Comparison of ENCODE assay signal across 31 mouse cellular contexts in the genomic region with DNA sequence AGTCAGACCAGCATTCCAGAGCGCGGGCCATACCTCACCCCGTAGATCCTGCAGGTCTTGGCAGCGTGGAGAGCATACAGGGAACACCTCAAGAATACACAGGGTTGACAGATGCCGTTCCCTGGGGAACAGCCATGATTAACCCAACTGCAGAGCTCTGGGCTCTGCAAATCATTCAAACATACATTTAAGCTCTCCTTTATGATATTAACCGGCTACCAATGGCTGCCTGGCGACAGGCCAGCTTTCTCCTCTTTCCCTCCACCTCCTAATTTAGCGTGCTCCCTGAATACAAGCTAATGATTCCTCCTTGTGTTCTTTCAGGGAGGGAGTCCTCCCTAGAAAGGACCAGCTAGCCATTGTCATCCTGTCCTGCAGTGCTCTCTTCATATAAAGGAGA.
A peak's percentile ranks its signal among the peaks of the same experiment; 100 is the strongest.
DNase-seq lines count a peak whose midpoint lies in the region; ATAC-seq and TF ChIP-seq lines count a peak whose summit lies in the region.
"Had no signal": no experiment of that assay in that cellular context is flagged by ENCODE, and none has a peak within 500 bp of the region (broad histone marks: within the 10 kb centered on the region; RNA-seq: fewer than 3 reads in every experiment).

No protein-coding gene starts in this region.

- peak; percentile 24 for DNase-seq in hindbrain, postnatal 0 days (ENCODE audit: low spot score)
- peak; percentile 55 for DNase-seq in midbrain, embryonic 14.5 days
- peak; percentile 67 for DNase-seq in brain, embryonic 14.5 days (ENCODE audit: low read depth)
- DNase-seq in thymus, postnatal 0 days (ENCODE audit: low spot score): no peak
- DNase-seq: adrenal gland, postnatal 25 days; cerebellum, adult 8-10 months; gastrocnemius, postnatal 25 days; heart, adult 11 months; heart, postnatal 36 days; kidney, adult 9 months; kidney, postnatal 10 days; layer of hippocampus, postnatal 36 days; liver, postnatal 0 days; right cerebral cortex, postnatal 4 days; thymus, adult 18-20 months; thymus, postnatal 36 days had no signal

- ATAC-seq in hindbrain, postnatal 0 days: no peak
- no peak for ATAC-seq in hindbrain, embryonic 12.5 days (ENCODE audit: low FRiP score)
- no peak for ATAC-seq in midbrain, embryonic 14.5 days (ENCODE audit: low FRiP score, low TSS enrichment)
- no peak for ATAC-seq in midbrain, embryonic 16.5 days
- no peak for ATAC-seq in embryonic facial prominence, embryonic 13.5 days (ENCODE audit: insufficient number of reproducible peaks, insufficient read depth, low FRiP score, low TSS enrichment, low read depth)
- ATAC-seq: CD4-positive, CD25-positive, alpha-beta regulatory T cell, adult 4 months; intestine, embryonic 15.5 days; liver, postnatal 0 days; lung, postnatal 0 days had no signal

- no peak for TF ChIP-seq CTCF in hindbrain, postnatal 0 days (IDR thresholded peaks at IDR 0.05; ENCODE audit: low read depth)
- TF ChIP-seq CTCF in brain, embryonic 14.5 days (IDR thresholded peaks at IDR 0.05; ENCODE audit: borderline replicate concordance, extremely low read depth, insufficient read depth, insufficient read length): no peak

- H3K9ac ChIP-seq in hindbrain, postnatal 0 days (replicated peaks; ENCODE audit: low read length): no peak overlapping the region
- no peak overlapping the region for H3K9ac ChIP-seq in hindbrain, embryonic 12.5 days
- no peak overlapping the region for H3K9ac ChIP-seq in midbrain, embryonic 14.5 days (replicated peaks; ENCODE audit: low read length)
- no peak overlapping the region for H3K9ac ChIP-seq in midbrain, embryonic 16.5 days (ENCODE audit: low read depth, low read length)
- H3K9ac ChIP-seq in embryonic facial prominence, embryonic 13.5 days: no peak overlapping the region
- H3K9ac ChIP-seq: embryonic facial prominence, embryonic 12.5 days; heart, embryonic 15.5 days; hindbrain, embryonic 13.5 days; intestine, embryonic 15.5 days; limb, embryonic 12.5 days; liver, postnatal 0 days had no signal

- no peak for TF ChIP-seq POLR2A in brain, embryonic 14.5 days (IDR thresholded peaks at IDR 0.05; ENCODE audit: borderline replicate concordance, extremely low read depth, insufficient read depth, insufficient read length, poor library complexity, severe bottlenecking)

- no peak overlapping the region for H3K27ac ChIP-seq in hindbrain, postnatal 0 days
- H3K27ac ChIP-seq in hindbrain, embryonic 12.5 days: no peak overlapping the region
- no peak overlapping the region for H3K27ac ChIP-seq in midbrain, embryonic 14.5 days (replicated peaks; ENCODE audit: low read depth, low read length)
- no peak overlapping the region for H3K27ac ChIP-seq in midbrain, embryonic 16.5 days (ENCODE audit: low read length)
- no peak overlapping the region for H3K27ac ChIP-seq in embryonic facial prominence, embryonic 13.5 days
- H3K27ac ChIP-seq: embryonic facial prominence, embryonic 12.5 days; heart, embryonic 10.5 days; heart, embryonic 15.5 days; hindbrain, embryonic 13.5 days; intestine, embryonic 15.5 days; limb, embryonic 12.5 days; macrophage; stomach, postnatal 0 days had no signal

- H3K27me3 ChIP-seq in hindbrain, postnatal 0 days (ENCODE audit: insufficient read depth, low read length): no peaks in the 10 kb centered on the region
- peaks cover 5% of the 10 kb centered on the region; the same call in 1 of the 2 replicates for H3K27me3 ChIP-seq in hindbrain, embryonic 12.5 days
- H3K27me3 ChIP-seq in midbrain, embryonic 14.5 days (ENCODE audit: control insufficient read depth, insufficient read depth, low read length): no peaks in the 10 kb centered on the region
- no peaks in the 10 kb centered on the region for H3K27me3 ChIP-seq in midbrain, embryonic 16.5 days (ENCODE audit: control insufficient read depth, insufficient read depth, low read depth, low read length)
- peaks cover 3% of the 10 kb centered on the region; the same call in 1 of the 2 replicates for H3K27me3 ChIP-seq in embryonic facial prominence, embryonic 13.5 days
- H3K27me3 ChIP-seq: embryonic facial prominence, embryonic 12.5 days had no signal

- H3K4me3 ChIP-seq in hindbrain, postnatal 0 days (ENCODE audit: low read length): no peak overlapping the region
- no peak overlapping the region for H3K4me3 ChIP-seq in hindbrain, embryonic 12.5 days
- H3K4me3 ChIP-seq in midbrain, embryonic 14.5 days (replicated peaks; ENCODE audit: low read depth, low read length): no peak overlapping the region
- no peak overlapping the region for H3K4me3 ChIP-seq in midbrain, embryonic 16.5 days (ENCODE audit: low read depth, low read length)
- no peak overlapping the region for H3K4me3 ChIP-seq in embryonic facial prominence, embryonic 13.5 days
- H3K4me3 ChIP-seq: embryonic facial prominence, embryonic 12.5 days; erythroblast, embryonic 14.5 days; heart, embryonic 10.5 days; heart, embryonic 15.5 days; hindbrain, embryonic 13.5 days; intestine, embryonic 15.5 days; limb, embryonic 12.5 days had no signal

- 47% methylated on average over 8 of the region's 8 CpGs for WGBS in hindbrain, postnatal 0 days
- WGBS in hindbrain, embryonic 12.5 days: 51% methylated on average over 8 of the region's 8 CpGs
- 44% methylated on average over 8 of the region's 8 CpGs for WGBS in midbrain, embryonic 14.5 days
- WGBS in midbrain, embryonic 16.5 days: 50% methylated on average over 8 of the region's 8 CpGs
- 40% methylated on average over 8 of the region's 8 CpGs for WGBS in embryonic facial prominence, embryonic 13.5 days

- H3K9me3 ChIP-seq in hindbrain, postnatal 0 days (ENCODE audit: low read length): no peaks in the 10 kb centered on the region
- H3K9me3 ChIP-seq in hindbrain, embryonic 12.5 days (replicated peaks): no peaks in the 10 kb centered on the region
- no peaks in the 10 kb centered on the region for H3K9me3 ChIP-seq in midbrain, embryonic 14.5 days (ENCODE audit: control insufficient read depth, low read length)
- H3K9me3 ChIP-seq in midbrain, embryonic 16.5 days (replicated peaks; ENCODE audit: control insufficient read depth, low read length, poor library complexity, severe bottlenecking): no peaks in the 10 kb centered on the region
- H3K9me3 ChIP-seq in embryonic facial prominence, embryonic 13.5 days: no peaks in the 10 kb centered on the region
- H3K9me3 ChIP-seq: embryonic facial prominence, embryonic 12.5 days; heart, embryonic 10.5 days; heart, embryonic 15.5 days; hindbrain, embryonic 13.5 days; intestine, embryonic 15.5 days; limb, embryonic 12.5 days had no signal

- H3K4me2 ChIP-seq in hindbrain, postnatal 0 days (ENCODE audit: low read depth, low read length): no peak overlapping the region
- no peak overlapping the region for H3K4me2 ChIP-seq in hindbrain, embryonic 12.5 days (replicated peaks)
- H3K4me2 ChIP-seq in midbrain, embryonic 14.5 days (ENCODE audit: low read length): no peak overlapping the region
- no peak overlapping the region for H3K4me2 ChIP-seq in midbrain, embryonic 16.5 days (ENCODE audit: low read length)
- peak overlapping the region; percentile 5; the same call in 1 of the 2 replicates for H3K4me2 ChIP-seq in embryonic facial prominence, embryonic 13.5 days
- H3K4me2 ChIP-seq: embryonic facial prominence, embryonic 12.5 days; heart, embryonic 15.5 days; hindbrain, embryonic 13.5 days; intestine, embryonic 15.5 days; limb, embryonic 12.5 days; liver, embryonic 11.5 days had no signal

- no peaks in the 10 kb centered on the region for H3K36me3 ChIP-seq in hindbrain, postnatal 0 days (ENCODE audit: insufficient read depth, low read length)
- no peaks in the 10 kb centered on the region for H3K36me3 ChIP-seq in hindbrain, embryonic 12.5 days
- no peaks in the 10 kb centered on the region for H3K36me3 ChIP-seq in midbrain, embryonic 14.5 days (ENCODE audit: control insufficient read depth, insufficient read depth, low read length)
- no peaks in the 10 kb centered on the region for H3K36me3 ChIP-seq in midbrain, embryonic 16.5 days (ENCODE audit: control insufficient read depth, insufficient read depth, low read length)
- H3K36me3 ChIP-seq in embryonic facial prominence, embryonic 13.5 days: no peaks in the 10 kb centered on the region
- H3K36me3 ChIP-seq: embryonic facial prominence, embryonic 12.5 days; heart, embryonic 10.5 days; heart, embryonic 15.5 days; hindbrain, embryonic 13.5 days; intestine, embryonic 15.5 days; limb, embryonic 12.5 days had no signal

- no peaks in the 10 kb centered on the region for H3K4me1 ChIP-seq in hindbrain, postnatal 0 days (ENCODE audit: insufficient read depth, low read length)
- peaks cover 16% of the 10 kb centered on the region for H3K4me1 ChIP-seq in hindbrain, embryonic 12.5 days
- H3K4me1 ChIP-seq in midbrain, embryonic 14.5 days (ENCODE audit: control insufficient read depth, insufficient read depth, low read length): no peaks in the 10 kb centered on the region
- peaks cover 10% of the 10 kb centered on the region for H3K4me1 ChIP-seq in midbrain, embryonic 16.5 days (ENCODE audit: control insufficient read depth, insufficient read depth, low read length)
- H3K4me1 ChIP-seq in embryonic facial prominence, embryonic 13.5 days: peaks cover 16% of the 10 kb centered on the region
